Mouse (Mus musculus): ENCODE data around the gene Lpar6.
A peak's percentile ranks its signal among the peaks of the same experiment; 100 is the strongest.

Gene Lpar6

GRCm38 (mm10) chr14:73255426-73255970 is 17.8 kb downstream of the Lpar6 start:
- no peak for DNase-seq (ENCODE audit: low read depth)

DNA sequence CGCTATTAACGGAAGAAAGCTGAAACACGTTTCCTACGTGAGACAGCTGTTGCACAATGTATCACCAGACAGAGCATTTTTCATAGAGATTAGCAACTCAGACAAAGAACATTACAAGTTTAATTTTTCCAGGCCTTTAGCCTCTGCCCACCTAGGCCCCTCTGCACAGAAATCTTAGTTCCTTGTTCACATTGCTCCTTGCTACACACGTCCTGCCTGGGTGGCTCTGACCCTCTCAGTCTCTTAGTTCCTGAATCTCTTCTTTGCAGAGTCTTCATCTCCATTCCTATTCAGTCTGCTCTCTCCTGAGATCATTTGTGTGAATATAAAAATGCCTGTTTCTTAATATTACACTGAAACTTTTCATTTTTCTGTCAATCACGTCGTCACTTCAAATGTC is 19.7 kb downstream of the Lpar6 start:
- DNase-seq (ENCODE audit: low read depth): no peak

DNA sequence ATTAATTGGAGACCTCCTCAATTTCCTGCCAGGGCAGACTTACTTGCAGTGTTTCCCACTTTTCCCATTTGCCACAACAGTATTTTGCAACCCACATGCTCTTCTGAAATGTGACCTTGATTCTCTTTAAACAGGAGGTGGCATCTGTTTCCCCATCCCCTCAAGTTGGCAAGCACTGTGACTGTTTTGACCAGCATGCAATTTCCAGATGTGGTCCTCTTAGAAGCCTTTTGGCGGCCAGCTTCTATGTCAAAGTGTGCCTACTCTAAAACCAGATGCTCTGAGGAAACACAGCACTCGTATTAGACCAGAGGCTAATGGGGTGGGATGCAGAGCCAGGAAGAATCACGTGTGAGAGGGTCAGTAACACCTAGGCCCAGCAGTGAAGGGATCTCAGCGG is 20.5 kb downstream of the Lpar6 start:
- no peak for DNase-seq (ENCODE audit: low read depth)

- DNase-seq (ENCODE audit: low read depth): no peak
Observed at GRCm38 (mm10) chr14:73262210-73262609, 24.5 kb downstream of the Lpar6 start.

- peak; percentile 8 for DNase-seq (ENCODE audit: low read depth)
Observed at GRCm38 (mm10) chr14:73266166-73266565, 28.5 kb downstream of the Lpar6 start.

DNA sequence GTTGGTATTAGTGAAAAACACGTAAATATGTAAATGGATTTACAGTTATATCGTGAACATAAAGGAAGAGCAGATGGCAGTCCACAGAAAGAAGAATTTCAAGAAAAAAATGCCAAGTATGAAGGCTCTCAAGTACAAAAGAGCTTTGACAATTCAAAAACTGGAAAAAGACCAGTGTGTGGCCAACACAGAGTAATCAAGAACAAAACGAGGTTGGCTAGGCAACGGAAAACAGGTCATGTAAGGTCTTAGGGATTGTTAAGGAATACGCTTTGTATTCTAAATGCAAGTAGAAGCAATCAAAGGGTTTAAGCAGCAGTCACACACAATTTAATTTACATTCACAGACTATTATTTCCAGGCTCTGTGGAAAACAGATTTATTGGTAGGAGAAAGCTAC is 34.1 kb downstream of the Lpar6 start:
- no peak for DNase-seq (ENCODE audit: low read depth)

DNA sequence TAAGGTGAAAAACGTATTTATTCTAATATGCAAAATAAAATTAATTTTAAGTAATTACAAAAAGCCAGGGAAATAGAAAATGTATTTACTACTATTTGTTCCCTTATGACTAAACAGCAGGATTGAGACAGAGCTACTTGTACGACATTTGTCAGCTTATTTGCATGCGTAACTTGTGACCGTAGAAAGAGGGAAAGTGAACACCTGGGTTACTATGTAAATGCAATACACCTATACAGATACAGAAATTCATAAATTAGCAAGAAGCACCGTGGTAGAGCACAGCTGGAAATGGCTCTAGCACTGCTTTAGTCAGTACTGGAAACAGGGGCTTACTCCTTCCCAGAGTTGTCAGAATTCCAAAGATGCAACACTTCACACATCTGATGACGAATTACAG is 41.4 kb downstream of the Lpar6 start:
- DNase-seq (ENCODE audit: low read depth): no peak

DNA sequence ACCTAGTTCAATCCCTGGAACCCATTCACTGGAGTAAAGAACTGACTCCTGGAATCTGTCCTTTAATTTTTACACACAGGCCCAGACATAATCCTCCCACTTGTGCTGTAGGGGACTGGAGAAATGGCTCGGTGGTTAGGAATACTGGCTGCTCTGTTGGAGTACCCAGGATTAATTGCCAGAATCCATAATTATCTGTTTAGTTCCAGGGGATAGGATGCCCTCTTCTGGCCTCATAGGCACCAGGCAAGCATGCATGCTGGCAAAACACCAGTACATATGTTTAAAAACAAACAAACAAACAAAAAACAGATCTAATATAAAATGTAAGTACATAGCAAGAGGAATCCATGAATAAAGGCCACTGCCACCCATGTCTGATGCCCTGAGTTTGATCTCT is 43.3 kb downstream of the Lpar6 start:
- DNase-seq (ENCODE audit: low read depth): no peak

DNA sequence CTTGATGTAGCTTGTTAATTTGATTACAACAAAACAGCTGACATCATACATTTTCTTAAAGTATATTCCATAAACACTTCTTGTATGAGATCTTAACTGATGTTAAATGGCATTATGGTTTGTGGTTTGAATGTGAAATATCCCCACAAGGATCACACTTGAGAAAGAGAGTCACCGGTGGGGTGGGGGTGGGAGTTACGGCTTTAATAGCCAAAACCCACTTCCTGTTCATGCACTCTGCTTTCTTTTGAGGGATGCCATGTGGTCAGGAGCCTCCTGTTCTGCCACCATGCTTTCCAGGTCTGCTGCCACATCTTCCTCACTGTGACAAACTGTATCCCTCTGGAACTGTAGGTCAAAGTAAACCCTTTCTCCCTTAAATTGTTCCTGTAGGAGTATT is 52.2 kb downstream of the Lpar6 start:
- no peak for DNase-seq (ENCODE audit: low read depth)

GRCm38 (mm10) chr14:73292434-73292833 is 54.7 kb downstream of the Lpar6 start:
- DNase-seq (ENCODE audit: low read depth): no peak

All from c-Kit-positive CD71-positive TER-119-negative erythroid progenitor cells, embryonic 14.5 days (primary cell).